Mouse (Mus musculus): Measurements from ENCODE around the gene Pcf11.

Gene Pcf11

GRCm38 (mm10) chr7:92669507-92670471 lies at the start of gene Pcf11:
TSS of gene Pcf11 (minus strand) at chr7:92669934.
- peak; percentile 92 to 94 for DNase-seq

GRCm38 (mm10) chr7:92715055-92715454 lies 45.3 kb upstream of the Pcf11 start:
- DNase-seq = no peak

GRCm38 (mm10) chr7:92711593-92711992 lies 41.9 kb upstream of the Pcf11 start:
- DNase-seq = no peak

GRCm38 (mm10) chr7:92709573-92709972 lies 39.8 kb upstream of the Pcf11 start:
- DNase-seq = no peak

- no peak for DNase-seq
These were observed 37.0 kb upstream of the Pcf11 start for GRCm38 (mm10) chr7:92706711-92707110.

GRCm38 (mm10) chr7:92705534-92705933 lies 35.8 kb upstream of the Pcf11 start:
- DNase-seq = no peak

- DNase-seq = no peak
These were observed 33.9 kb upstream of the Pcf11 start for GRCm38 (mm10) chr7:92703661-92704060.

- DNase-seq = no peak
These were observed 29.0 kb upstream of the Pcf11 start for GRCm38 (mm10) chr7:92698770-92699169.

GRCm38 (mm10) chr7:92696395-92696794 lies 26.7 kb upstream of the Pcf11 start:
- DNase-seq = no peak

GRCm38 (mm10) chr7:92689101-92689500 lies 19.4 kb upstream of the Pcf11 start:
- DNase-seq = no peak

GRCm38 (mm10) chr7:92688299-92688669 lies 18.6 kb upstream of the Pcf11 start:
- no peak for DNase-seq

GRCm38 (mm10) chr7:92687556-92688298 lies 18.0 kb upstream of the Pcf11 start:
- no peak for DNase-seq

GRCm38 (mm10) chr7:92677346-92677745 lies 7.6 kb upstream of the Pcf11 start:
- no peak for DNase-seq

- no peak for DNase-seq
These were observed 5.4 kb upstream of the Pcf11 start for GRCm38 (mm10) chr7:92675131-92675530.

GRCm38 (mm10) chr7:92668791-92669506 lies 785 bp downstream of the Pcf11 start:
- DNase-seq = peak; percentile 56 to 57

GRCm38 (mm10) chr7:92666274-92666820 lies 3.4 kb downstream of the Pcf11 start:
- no peak for DNase-seq

- DNase-seq = no peak
These were observed 11.7 kb downstream of the Pcf11 start for GRCm38 (mm10) chr7:92658050-92658449.

- no peak for DNase-seq
These were observed 13.3 kb downstream of the Pcf11 start for GRCm38 (mm10) chr7:92656386-92656785.

GRCm38 (mm10) chr7:92653329-92653728 lies 16.4 kb downstream of the Pcf11 start:
- no peak for DNase-seq

GRCm38 (mm10) chr7:92647790-92648189 lies 21.9 kb downstream of the Pcf11 start:
- no peak for DNase-seq

GRCm38 (mm10) chr7:92642358-92642757 lies 27.4 kb downstream of the Pcf11 start:
- no peak for DNase-seq

- DNase-seq = no peak
These were observed 31.7 kb downstream of the Pcf11 start for GRCm38 (mm10) chr7:92638050-92638449.
